Mouse (Mus musculus) embryonic fibroblast, embryonic 13.5 days (primary cell): ENCODE measurements around the gene Tbc1d13. TPM values are rescaled to one million over a fixed set of nuclear protein-coding genes. Genes with fewer than 3 reads are reported as not detected.
"Not testable (repeated sequence)": the region's sequence is repeated elsewhere in the genome, so short reads cannot be mapped to it uniquely, and the experiment has no call there.

Experiments
- H3K27ac ChIP-seq: 2 replicates; pipeline ENCODE4 v1.5.1; 2012; ENCODE audit warnings: low read length, control low read depth, inconsistent platforms; ENCODE audit not compliant: insufficient read depth
- H3K4me1 ChIP-seq: 2 replicates; pipeline ENCODE4 v1.6.1; 2011; ENCODE audit warnings: low read length; ENCODE audit not compliant: control insufficient read depth, insufficient read depth
- H3K4me3 ChIP-seq: 2 replicates; pipeline ENCODE4 v1.5.1; 2011; ENCODE audit warnings: mild to moderate bottlenecking, control low read depth, low read length; ENCODE audit not compliant: insufficient read depth
- CTCF ChIP-seq: IDR thresholded peaks from 2 replicates; pipeline ENCODE4 v1.5.1; 2011; ENCODE audit warnings: mild to moderate bottlenecking, control low read depth, low read length, moderate library complexity, borderline replicate concordance; ENCODE audit not compliant: insufficient read depth
- POLR2A ChIP-seq: IDR thresholded peaks from 2 replicates; pipeline ENCODE4 v1.6.1; 2011; ENCODE audit warnings: low read depth, mild to moderate bottlenecking, control low read depth, low read length, moderate library complexity
- polyA plus RNA-seq: library from polyadenylated mRNA; stranded (reverse); fragments of >200 nt; gene quantifications from 2 replicates; pipeline ENCODE4 v1.2.4, GENCODE M21; 2011; ENCODE audit warnings: low read depth; ENCODE audit not compliant: missing spikeins, insufficient read length

The Tbc1d13 gene
- polyA plus RNA-seq, 1 experiment: 39.8 TPM

- TF ChIP-seq POLR2A (peak; percentile 92), CTCF (no peak)
- Histone ChIP-seq H3K4me3 (peak within 1 kb of the TSS; percentile 65), H3K4me1 (no peaks in the 10 kb centered on the region), H3K27ac (peak within 1 kb of the TSS; percentile 51)
These were observed 8.9 kb upstream of the Tbc1d13 start, which contains the start of gene Zer1 for GRCm38 (mm10) chr2:30124472-30125274. Zer1 (minus strand) TSS chr2:30124585.

GRCm38 (mm10) chr2:30128789-30129188, 4.8 kb upstream of the Tbc1d13 start:
- no peak overlapping the region for H3K4me3 ChIP-seq
- TF ChIP-seq POLR2A (no peak), CTCF (no peak)
- H3K4me1 ChIP-seq: 0 out of 2 replicates have a peak, but pooled peaks cover 2% of the 10 kb centered on the region
- H3K27ac ChIP-seq: no peak overlapping the region

- TF ChIP-seq POLR2A: no peak
- TF ChIP-seq CTCF: no peak
- Histone ChIP-seq H3K4me3 (no peak overlapping the region), H3K27ac (no peak overlapping the region), H3K4me1 (peaks cover 2% of the 10 kb centered on the region; the same call in 1 of the 2 replicates)
These were observed 3.4 kb upstream of the Tbc1d13 start for GRCm38 (mm10) chr2:30130156-30130555.

- not testable (repeated sequence) for H3K4me1 ChIP-seq, H3K4me3 ChIP-seq, H3K27ac ChIP-seq
These were observed 2.3 kb upstream of the Tbc1d13 start for GRCm38 (mm10) chr2:30131240-30131639.

GRCm38 (mm10) chr2:30132801-30133612, 539 bp upstream of the Tbc1d13 start:
- peak overlapping the region; percentile 69 for H3K27ac ChIP-seq
- H3K4me1 ChIP-seq: peaks cover 2% of the 10 kb centered on the region; the same call in 1 of the 2 replicates
- TF ChIP-seq CTCF (no peak), POLR2A (no peak)
- H3K4me3 ChIP-seq: peak overlapping the region; percentile 87

GRCm38 (mm10) chr2:30134378-30134711, 799 bp downstream of the Tbc1d13 start:
- Histone ChIP-seq H3K27ac (no peak overlapping the region), H3K4me3 (peak overlapping the region; percentile 87), H3K4me1 (peaks cover 2% of the 10 kb centered on the region; the same call in 1 of the 2 replicates)
- TF ChIP-seq POLR2A (no peak), CTCF (no peak)

- Histone ChIP-seq H3K4me3 (peak overlapping the region; percentile 87), H3K27ac (no peak overlapping the region), H3K4me1 (peaks cover 2% of the 10 kb centered on the region; the same call in 1 of the 2 replicates)
- TF ChIP-seq POLR2A (no peak), CTCF (no peak)
These were observed 1.5 kb downstream of the Tbc1d13 start for GRCm38 (mm10) chr2:30134928-30135620.

- Histone ChIP-seq H3K27ac (no peak overlapping the region), H3K4me3 (no peak overlapping the region), H3K4me1 (peaks cover 2% of the 10 kb centered on the region; the same call in 1 of the 2 replicates)
- TF ChIP-seq CTCF: no peak
- TF ChIP-seq POLR2A: no peak
These were observed 2.9 kb downstream of the Tbc1d13 start for GRCm38 (mm10) chr2:30136458-30136857.

- H3K4me3 ChIP-seq, H3K4me1 ChIP-seq, H3K27ac ChIP-seq: not testable (repeated sequence)
These were observed 6.5 kb downstream of the Tbc1d13 start for GRCm38 (mm10) chr2:30140021-30140420.

- Histone ChIP-seq H3K27ac (no peak overlapping the region), H3K4me1 (no peaks in the 10 kb centered on the region), H3K4me3 (no peak overlapping the region)
- no peak for TF ChIP-seq CTCF
- no peak for TF ChIP-seq POLR2A
These were observed 10.9 kb downstream of the Tbc1d13 start for GRCm38 (mm10) chr2:30144436-30144835.
